Mouse (Mus musculus): ENCODE measurements around the gene A430005L14Rik. TPM values are rescaled to one million over a fixed set of nuclear protein-coding genes. Genes with fewer than 3 reads are reported as not detected.

Gene A430005L14Rik
- polyA plus RNA-seq, 1 experiment from 2014 or later = 104 TPM

DNA sequence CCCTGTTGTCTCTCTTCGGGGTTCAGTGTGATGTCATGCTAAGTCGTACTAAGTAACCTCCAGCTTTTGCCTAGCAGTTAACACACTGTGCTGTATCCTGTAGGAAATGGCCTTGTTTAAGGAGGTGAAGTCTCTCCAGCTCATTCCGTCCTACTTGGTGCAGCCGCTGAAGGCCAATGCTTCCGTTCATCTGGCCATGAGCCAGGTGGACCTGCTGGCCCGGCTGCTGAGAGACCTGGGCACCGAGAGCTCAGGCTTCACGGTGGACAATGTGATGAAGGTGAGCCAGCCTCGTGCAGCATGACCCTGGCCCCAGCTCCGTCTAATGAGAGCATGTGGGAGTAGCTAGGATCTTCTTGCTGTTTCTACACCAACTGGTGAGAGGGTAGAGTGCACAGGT, 35.7 kb downstream of the A430005L14Rik start:
- H3K36me3 ChIP-seq (ENCODE audit: control insufficient read depth, insufficient read depth, low read length) = peaks cover 82% of the 10 kb centered on the region
- no peaks in the 10 kb centered on the region for H3K9me3 ChIP-seq (ENCODE audit: control insufficient read depth, low read length)
- H3K4me3 ChIP-seq (ENCODE audit: low read length) = no peak overlapping the region
- ATAC-seq (ENCODE audit: low FRiP score, low TSS enrichment) = no peak
- H3K27me3 ChIP-seq (ENCODE audit: control insufficient read depth, insufficient read depth, low read length) = no peaks in the 10 kb centered on the region
- no peak overlapping the region for H3K27ac ChIP-seq (ENCODE audit: low read depth, low read length)
- no peak overlapping the region for H3K9ac ChIP-seq (ENCODE audit: low read depth, low read length)
- no peak overlapping the region for H3K4me2 ChIP-seq (replicated peaks; ENCODE audit: low read depth, low read length)
- 87% methylated on average over 10 of the region's 10 CpGs for WGBS
- no peaks in the 10 kb centered on the region for H3K4me1 ChIP-seq (ENCODE audit: control insufficient read depth, insufficient read depth, low read length)

DNA sequence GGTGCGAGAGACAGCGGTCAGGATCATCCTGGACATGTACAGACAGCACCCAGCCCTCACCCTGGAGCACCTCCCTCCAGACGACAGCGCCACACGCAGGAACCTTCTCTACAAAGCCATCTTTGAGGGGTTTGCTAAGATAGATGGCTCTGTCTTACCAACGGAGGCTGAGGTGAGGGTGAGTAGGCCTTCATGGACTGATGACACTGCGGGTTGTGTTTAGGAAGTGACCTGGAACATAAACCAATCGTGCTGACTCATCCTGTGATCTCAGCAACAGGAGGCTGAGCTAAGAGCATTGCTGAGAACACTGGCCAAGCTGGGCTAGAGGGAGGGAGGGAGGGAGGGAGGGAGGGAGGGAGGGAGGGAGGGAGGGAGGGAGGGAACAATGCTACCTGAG, 36.5 kb downstream of the A430005L14Rik start:
- Histone ChIP-seq H3K9me3 (ENCODE audit: control insufficient read depth, low read length) (no peaks in the 10 kb centered on the region), H3K4me1 (ENCODE audit: control insufficient read depth, insufficient read depth, low read length) (no peaks in the 10 kb centered on the region), H3K9ac (ENCODE audit: low read depth, low read length) (no peak overlapping the region), H3K36me3 (ENCODE audit: control insufficient read depth, insufficient read depth, low read length) (peaks cover 82% of the 10 kb centered on the region), H3K4me3 (ENCODE audit: low read length) (no peak overlapping the region), H3K27me3 (ENCODE audit: control insufficient read depth, insufficient read depth, low read length) (no peaks in the 10 kb centered on the region), H3K27ac (ENCODE audit: low read depth, low read length) (no peak overlapping the region), H3K4me2 (replicated peaks; ENCODE audit: low read depth, low read length) (no peak overlapping the region)
- 88% methylated on average over 8 of the region's 8 CpGs for WGBS
- ATAC-seq (ENCODE audit: low FRiP score, low TSS enrichment) = no peak

DNA sequence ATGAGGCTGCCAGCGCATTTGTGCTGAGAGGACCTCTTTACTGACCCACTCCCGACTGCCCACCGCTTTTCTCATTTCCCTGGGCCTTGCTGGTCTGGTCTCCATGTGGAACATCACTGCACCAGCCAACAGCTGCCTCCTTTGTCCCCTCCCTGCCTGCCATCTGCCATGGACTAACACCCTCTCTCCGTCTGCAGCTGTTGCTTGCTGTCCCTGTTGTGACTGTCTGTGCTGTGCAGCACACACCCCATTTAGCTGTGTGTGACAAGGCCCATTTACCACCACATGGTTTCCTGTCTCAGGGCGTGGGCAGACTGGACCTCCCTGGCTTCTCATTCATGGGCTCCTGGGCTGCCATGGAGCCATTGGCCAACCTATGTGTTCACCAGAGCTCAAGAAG, 48.5 kb downstream of the A430005L14Rik start:
- Histone ChIP-seq H3K4me2 (replicated peaks; ENCODE audit: low read depth, low read length) (no peak overlapping the region), H3K9ac (ENCODE audit: low read depth, low read length) (no peak overlapping the region), H3K36me3 (ENCODE audit: control insufficient read depth, insufficient read depth, low read length) (peaks cover 37% of the 10 kb centered on the region), H3K4me1 (ENCODE audit: control insufficient read depth, insufficient read depth, low read length) (no peaks in the 10 kb centered on the region), H3K9me3 (ENCODE audit: control insufficient read depth, low read length) (no peaks in the 10 kb centered on the region), H3K27ac (ENCODE audit: low read depth, low read length) (no peak overlapping the region), H3K4me3 (ENCODE audit: low read length) (no peak overlapping the region), H3K27me3 (ENCODE audit: control insufficient read depth, insufficient read depth, low read length) (no peaks in the 10 kb centered on the region)
- WGBS = 92% methylated on average over 5 of the region's 5 CpGs
- no peak for ATAC-seq (ENCODE audit: low FRiP score, low TSS enrichment)

DNA sequence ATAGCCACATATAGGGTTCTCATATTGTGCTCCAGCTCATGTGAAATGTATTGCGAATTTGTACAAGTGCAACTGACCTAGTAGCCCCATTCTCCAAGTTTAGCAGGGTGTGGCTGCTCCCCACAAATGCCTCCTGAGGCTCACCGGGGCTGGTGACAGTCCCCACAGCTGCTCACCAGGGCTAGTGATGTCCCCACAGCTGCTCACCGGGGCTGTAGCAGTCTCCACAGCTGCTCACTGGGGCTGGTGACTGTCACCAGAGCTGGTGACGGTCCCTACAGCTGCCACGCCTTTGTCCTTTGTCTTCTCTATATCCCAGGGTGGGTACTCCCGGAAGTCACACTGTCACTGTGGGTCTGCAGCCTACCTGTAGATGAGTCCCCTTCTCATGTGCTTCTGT, 49.2 kb downstream of the A430005L14Rik start:
- no peak for ATAC-seq (ENCODE audit: low FRiP score, low TSS enrichment)
- H3K4me1 ChIP-seq (ENCODE audit: control insufficient read depth, insufficient read depth, low read length) = no peaks in the 10 kb centered on the region
- no peaks in the 10 kb centered on the region for H3K27me3 ChIP-seq (ENCODE audit: control insufficient read depth, insufficient read depth, low read length)
- H3K36me3 ChIP-seq (ENCODE audit: control insufficient read depth, insufficient read depth, low read length) = peaks cover 37% of the 10 kb centered on the region
- no peaks in the 10 kb centered on the region for H3K9me3 ChIP-seq (ENCODE audit: control insufficient read depth, low read length)
- H3K4me3 ChIP-seq (ENCODE audit: low read length) = no peak overlapping the region
- H3K9ac ChIP-seq (ENCODE audit: low read depth, low read length) = no peak overlapping the region
- H3K4me2 ChIP-seq (replicated peaks; ENCODE audit: low read depth, low read length) = no peak overlapping the region
- 93% methylated on average over 6 of the region's 6 CpGs for WGBS
- no peak overlapping the region for H3K27ac ChIP-seq (ENCODE audit: low read depth, low read length)

DNA sequence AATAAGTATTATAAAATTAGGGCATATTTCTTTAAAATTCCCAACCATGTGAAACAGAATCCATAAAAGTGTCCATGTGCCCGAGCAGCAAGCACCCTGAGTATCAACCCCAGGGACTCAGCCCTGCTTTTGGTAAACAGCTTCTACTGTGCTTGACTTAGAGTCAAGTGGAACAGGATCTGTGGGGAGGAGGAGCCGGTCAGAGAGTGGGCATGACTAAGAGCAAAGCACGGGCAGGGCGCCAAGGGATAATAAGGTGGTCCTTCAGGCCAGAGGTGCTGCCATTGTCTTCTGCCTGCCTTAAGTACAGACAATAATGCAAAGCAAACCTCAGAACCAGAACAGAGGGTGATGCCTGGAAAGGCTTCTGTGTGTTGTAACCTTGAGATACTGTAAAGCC, 50.7 kb downstream of the A430005L14Rik start:
- no peaks in the 10 kb centered on the region for H3K27me3 ChIP-seq (ENCODE audit: control insufficient read depth, insufficient read depth, low read length)
- H3K4me1 ChIP-seq (ENCODE audit: control insufficient read depth, insufficient read depth, low read length) = peaks cover 4% of the 10 kb centered on the region
- no peak overlapping the region for H3K4me3 ChIP-seq (ENCODE audit: low read length)
- WGBS = 80% methylated on average over 4 of the region's 4 CpGs
- peaks cover 30% of the 10 kb centered on the region for H3K36me3 ChIP-seq (ENCODE audit: control insufficient read depth, insufficient read depth, low read length)
- no peak overlapping the region for H3K9ac ChIP-seq (ENCODE audit: low read depth, low read length)
- H3K9me3 ChIP-seq (ENCODE audit: control insufficient read depth, low read length) = no peaks in the 10 kb centered on the region
- H3K27ac ChIP-seq (ENCODE audit: low read depth, low read length) = no peak overlapping the region
- no peak for ATAC-seq (ENCODE audit: low FRiP score, low TSS enrichment)
- no peak overlapping the region for H3K4me2 ChIP-seq (replicated peaks; ENCODE audit: low read depth, low read length)

DNA sequence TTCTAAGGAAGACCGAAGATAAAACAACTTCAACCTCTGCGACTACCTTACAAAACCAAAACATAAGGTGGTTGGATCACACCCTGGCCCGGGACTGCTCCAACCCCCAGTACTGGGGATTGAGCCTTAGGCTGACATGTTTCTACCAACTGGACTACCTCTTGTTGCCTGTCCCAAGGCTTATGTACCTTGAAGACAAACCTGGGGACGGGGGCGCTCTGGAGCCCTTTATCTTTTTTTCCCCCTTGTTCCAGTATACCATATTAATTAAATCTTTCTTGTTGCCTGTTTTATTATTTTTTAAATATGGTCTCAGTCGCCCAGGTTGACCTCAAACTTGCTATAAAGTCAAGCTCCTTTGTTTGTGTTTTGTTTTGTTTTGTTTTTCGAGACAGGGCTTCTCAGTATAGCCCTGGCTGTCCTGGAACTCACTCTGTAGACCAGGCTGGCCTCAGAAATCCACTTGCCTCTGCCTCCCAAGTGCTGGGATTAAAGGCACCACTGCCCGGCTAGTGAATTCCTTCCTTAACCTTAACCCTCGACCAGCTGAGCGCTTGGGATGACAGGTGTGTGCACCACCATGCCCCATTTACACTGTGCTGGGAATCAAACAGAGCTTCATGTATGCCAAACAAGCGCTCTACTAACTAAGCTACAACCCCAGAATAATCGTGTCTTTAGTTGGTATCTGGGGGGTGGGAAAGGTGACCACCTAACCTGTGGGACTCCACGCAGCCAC, 54.0 kb downstream of the A430005L14Rik start:
- Histone ChIP-seq H3K9ac (ENCODE audit: low read depth, low read length) (peak overlapping the region; percentile 90), H3K27me3 (ENCODE audit: control insufficient read depth, insufficient read depth, low read length) (no peaks in the 10 kb centered on the region), H3K4me2 (replicated peaks; ENCODE audit: low read depth, low read length) (peak overlapping the region; percentile 93), H3K4me1 (ENCODE audit: control insufficient read depth, insufficient read depth, low read length) (peaks cover 12% of the 10 kb centered on the region), H3K36me3 (ENCODE audit: control insufficient read depth, insufficient read depth, low read length) (peaks cover 26% of the 10 kb centered on the region), H3K9me3 (ENCODE audit: control insufficient read depth, low read length) (no peaks in the 10 kb centered on the region), H3K4me3 (ENCODE audit: low read length) (peak overlapping the region; percentile 89), H3K27ac (ENCODE audit: low read depth, low read length) (no peak overlapping the region)
- 30% methylated on average over 13 of the region's 13 CpGs for WGBS
- ATAC-seq (ENCODE audit: low FRiP score, low TSS enrichment) = peak; percentile 54

Other genes with a start within 250 kb of the A430005L14Rik start
- 11.1 and 14.1 TPM in 2 replicates for gene Dffb, start 17.9 kb downstream of the A430005L14Rik start, polyA plus RNA-seq (2014; fragmentation: Nextera tagmentation; extraction: Ambion mirVana)
- 11.4 and 17.4 TPM in 2 replicates for gene Cep104, start 18.0 kb downstream of the A430005L14Rik start, polyA plus RNA-seq (2014; fragmentation: Nextera tagmentation; extraction: Ambion mirVana)
- gene Lrrc47, start 54.5 kb downstream of the A430005L14Rik start, polyA plus RNA-seq (2014; fragmentation: Nextera tagmentation; extraction: Ambion mirVana) = 12.1 and 13.6 TPM in 2 replicates
- 29.9 and 35.4 TPM in 2 replicates for gene Smim1, start 69.0 kb downstream of the A430005L14Rik start, polyA plus RNA-seq (2014; fragmentation: Nextera tagmentation; extraction: Ambion mirVana)
- gene Ccdc27, start 85.4 kb downstream of the A430005L14Rik start, polyA plus RNA-seq (2014; fragmentation: Nextera tagmentation; extraction: Ambion mirVana) = not detected in 2 replicates
- 0.23 and 0.80 TPM in 2 replicates for gene Trp73, start 183.0 kb downstream of the A430005L14Rik start, polyA plus RNA-seq (2014; fragmentation: Nextera tagmentation; extraction: Ambion mirVana)
- 37.7 and 41.7 TPM in 2 replicates for gene Wrap73, start 185.1 kb downstream of the A430005L14Rik start, polyA plus RNA-seq (2014; fragmentation: Nextera tagmentation; extraction: Ambion mirVana)
- 98.2 and 124 TPM in 2 replicates for gene Tprgl, start 203.4 kb downstream of the A430005L14Rik start, polyA plus RNA-seq (2014; fragmentation: Nextera tagmentation; extraction: Ambion mirVana)
- gene Megf6, start 213.5 kb downstream of the A430005L14Rik start, polyA plus RNA-seq (2014; fragmentation: Nextera tagmentation; extraction: Ambion mirVana) = 7.0 and 12.7 TPM in 2 replicates